In genomic region chr7:64032921-64033354, GRCm38 (mm10) we compare ENCODE assay signal across 8 mouse cellular contexts.
DNase-seq lines count a peak whose midpoint lies in the region; ATAC-seq lines count a peak whose summit lies in the region.

No protein-coding gene starts in this region.

- intact Hi-C loops in heart, postnatal 10 days (cut with DNase I) = no loop called here

- peaks cover 6% of the 10 kb centered on the region; the same call in 1 of the 2 replicates for H3K4me1 ChIP-seq in forebrain, embryonic 10.5 days
- no peaks in the 10 kb centered on the region for H3K4me1 ChIP-seq in forebrain, embryonic 11.5 days (replicated peaks; ENCODE audit: control insufficient read depth, insufficient read depth, low read length)
- no peaks in the 10 kb centered on the region for H3K4me1 ChIP-seq in midbrain, embryonic 11.5 days (ENCODE audit: control insufficient read depth, insufficient read depth, low read length)

- no peak overlapping the region for H3K4me3 ChIP-seq in forebrain, embryonic 10.5 days
- no peak overlapping the region for H3K4me3 ChIP-seq in forebrain, embryonic 11.5 days (ENCODE audit: low read depth, low read length)
- H3K4me3 ChIP-seq in midbrain, embryonic 11.5 days (ENCODE audit: low read depth, low read length) = no peak overlapping the region

- ATAC-seq in forebrain, embryonic 11.5 days (replicated peaks; ENCODE audit: low FRiP score) = no peak
- ATAC-seq in midbrain, embryonic 11.5 days (ENCODE audit: low FRiP score) = no peak

- H3K9ac ChIP-seq in forebrain, embryonic 11.5 days (ENCODE audit: low read length) = no peak overlapping the region
- no peak overlapping the region for H3K9ac ChIP-seq in midbrain, embryonic 11.5 days (ENCODE audit: low read length)

- no peaks in the 10 kb centered on the region for H3K36me3 ChIP-seq in forebrain, embryonic 10.5 days (replicated peaks)
- no peaks in the 10 kb centered on the region for H3K36me3 ChIP-seq in forebrain, embryonic 11.5 days (ENCODE audit: control insufficient read depth, insufficient read depth, low read length)
- H3K36me3 ChIP-seq in midbrain, embryonic 11.5 days (ENCODE audit: control insufficient read depth, insufficient read depth, low read length) = no peaks in the 10 kb centered on the region

- peaks cover 5% of the 10 kb centered on the region for H3K9me3 ChIP-seq in forebrain, embryonic 10.5 days
- H3K9me3 ChIP-seq in forebrain, embryonic 11.5 days (ENCODE audit: control insufficient read depth, low read length) = no peaks in the 10 kb centered on the region
- H3K9me3 ChIP-seq in midbrain, embryonic 11.5 days (ENCODE audit: control insufficient read depth, low read length) = no peaks in the 10 kb centered on the region

- H3K27me3 ChIP-seq in forebrain, embryonic 10.5 days (ENCODE audit: poor library complexity, severe bottlenecking) = no peaks in the 10 kb centered on the region
- no peaks in the 10 kb centered on the region for H3K27me3 ChIP-seq in forebrain, embryonic 11.5 days (ENCODE audit: control insufficient read depth, insufficient read depth, low read length)
- H3K27me3 ChIP-seq in midbrain, embryonic 11.5 days (ENCODE audit: control insufficient read depth, insufficient read depth, low read length) = no peaks in the 10 kb centered on the region

- DNase-seq in forebrain, embryonic 10.5 days (ENCODE audit: extremely low spot score, low spot score) = no peak
- no peak for DNase-seq in forebrain, embryonic 11.5 days (ENCODE audit: low spot score)
- peak; percentile 75 to 77 for DNase-seq in cerebellum, postnatal 25 days
- peak; percentile 60 to 63 for DNase-seq in heart, postnatal 10 days
- DNase-seq in right cerebral cortex, adult 2 months (ENCODE audit: low spot score in 2 of 2) = peak; percentile 90 to 91
- no peak for DNase-seq in kidney, postnatal 10 days
- DNase-seq in midbrain, embryonic 11.5 days (ENCODE audit: low spot score, missing footprints) = no peak
- DNase-seq in spleen, postnatal 36 days (ENCODE audit: low spot score in 2 of 2) = no peak

- 0 out of 2 replicates have a peak overlapping the region, but pooled peaks have one; percentile 30 for H3K27ac ChIP-seq in forebrain, embryonic 10.5 days
- no peak overlapping the region for H3K27ac ChIP-seq in forebrain, embryonic 11.5 days (ENCODE audit: low read depth, low read length)
- no peak overlapping the region for H3K27ac ChIP-seq in midbrain, embryonic 11.5 days (ENCODE audit: low read depth, low read length)

- H3K4me2 ChIP-seq in forebrain, embryonic 11.5 days (ENCODE audit: low read depth, low read length, severe bottlenecking) = no peak overlapping the region
- H3K4me2 ChIP-seq in midbrain, embryonic 11.5 days = no peak overlapping the region

- 78% methylated on average over 9 of the region's 9 CpGs for WGBS in forebrain, embryonic 10.5 days
- WGBS in forebrain, embryonic 11.5 days = 85% methylated on average over 9 of the region's 9 CpGs
- 83% methylated on average over 9 of the region's 9 CpGs for WGBS in midbrain, embryonic 11.5 days

Comparison
In these comparisons a context has a peak if more than half of its experiments do, and no peak if none do; other contexts are left out.
1. DNase-seq: peak in cerebellum, postnatal 25 days (2 of 2), heart, postnatal 10 days (2 of 2) and right cerebral cortex, adult 2 months (2 of 2); none in forebrain, embryonic 10.5 days (single experiment), forebrain, embryonic 11.5 days (single experiment), kidney, postnatal 10 days (single experiment), midbrain, embryonic 11.5 days (single experiment) and spleen, postnatal 36 days (0 of 2).